Mouse (Mus musculus) liver, adult 2 months (tissue): Measurements from ENCODE around the gene Cobl.

ENCODE experiments used
- CTCF ChIP-seq: fragments of 200-500 bp; IDR thresholded peaks from 2 replicates; pipeline ENCODE4 v1.5.1; 2011; ENCODE audit warnings: low read depth, low read length, control low read depth
- POLR2A ChIP-seq: fragments of 200-500 bp; IDR thresholded peaks from 2 replicates; pipeline ENCODE4 v1.6.1; 2011; ENCODE audit warnings: low read length, control low read depth; ENCODE audit not compliant: insufficient read depth; ENCODE audit errors: extremely low read depth

- TF ChIP-seq CTCF (no peak), POLR2A (no peak)
Observed at GRCm38 (mm10) chr11:12435905-12436304, 28.9 kb downstream of the Cobl start.
